Mouse (Mus musculus) heart, embryonic 10.5 days (tissue): ENCODE measurements around the gene Nxf3. TPM values are rescaled to one million over a fixed set of nuclear protein-coding genes. Genes with fewer than 3 reads are reported as not detected.
"Not testable (repeated sequence)": the region's sequence is repeated elsewhere in the genome, so short reads cannot be mapped to it uniquely, and the experiment has no call there.

ENCODE experiments used
- DNase-seq: peaks from one replicate; pipeline ENCODE4 v3.0.0-alpha.2; 2017; ENCODE audit warnings: low spot score
- H3K27ac ChIP-seq: fragments of 300-500 bp; sonication (generic); 2 replicates; pipeline ENCODE4 v1.5.1; 2016; ENCODE audit warnings: mild to moderate bottlenecking
- H3K27me3 ChIP-seq: fragments of 300-500 bp; sonication (generic); 2 replicates; pipeline ENCODE4 v1.6.1; 2016; ENCODE audit warnings: mild to moderate bottlenecking; ENCODE audit not compliant: poor library complexity, insufficient read depth, severe bottlenecking
- H3K36me3 ChIP-seq: fragments of 300-500 bp; sonication (generic); 2 replicates; pipeline ENCODE4 v1.6.1; 2016; ENCODE audit warnings: mild to moderate bottlenecking, moderate library complexity
- H3K4me1 ChIP-seq: fragments of 300-500 bp; sonication (generic); 2 replicates; pipeline ENCODE4 v1.6.1; 2016; ENCODE audit warnings: mild to moderate bottlenecking
- H3K4me3 ChIP-seq: fragments of 300-500 bp; sonication (generic); 2 replicates; pipeline ENCODE4 v1.5.1; 2016; ENCODE audit warnings: mild to moderate bottlenecking, moderate library complexity
- H3K9me3 ChIP-seq: fragments of 300-500 bp; sonication (generic); 2 replicates; pipeline ENCODE4 v1.6.1; 2016; ENCODE audit warnings: mild to moderate bottlenecking, moderate library complexity
- WGBS: fragments of 180-500 bp; shearing (Covaris S2); methylation state at CpG from one replicate; pipeline ENCODE4 v1.1.7; 2016; 5-methylcytosine and 5-hydroxymethylcytosine counted together
- polyA plus RNA-seq: library from polyadenylated mRNA; unstranded; fragments of >200 nt; fragmentation: Nextera tagmentation; extraction: Ambion mirVana; gene quantifications from 2 replicates; pipeline ENCODE4 v1.2.1, GENCODE M21; 2016

Gene Nxf3
- polyA plus RNA-seq, 1 experiment from 2014 or later: 0.39 TPM

GRCm38 (mm10) chrX:136060698-136061097, 24.4 kb downstream of the Nxf3 start:
- Histone ChIP-seq H3K36me3 (no peaks in the 10 kb centered on the region), H3K9me3 (no peaks in the 10 kb centered on the region), H3K4me3 (no peak overlapping the region), H3K27me3 (no peaks in the 10 kb centered on the region), H3K4me1 (no peaks in the 10 kb centered on the region), H3K27ac (no peak overlapping the region)
- WGBS: 67% methylated on average over 1 of the region's 1 CpGs
- no peak for DNase-seq

GRCm38 (mm10) chrX:136051219-136051618, 33.8 kb downstream of the Nxf3 start:
- Histone ChIP-seq H3K4me3 (no peak overlapping the region), H3K9me3 (no peaks in the 10 kb centered on the region), H3K27ac (no peak overlapping the region), H3K4me1 (no peaks in the 10 kb centered on the region), H3K27me3 (no peaks in the 10 kb centered on the region), H3K36me3 (no peaks in the 10 kb centered on the region)
- no peak for DNase-seq
- 71% methylated on average over 2 of the region's 2 CpGs for WGBS

GRCm38 (mm10) chrX:136047528-136047927, 37.5 kb downstream of the Nxf3 start:
- no peak overlapping the region for H3K4me3 ChIP-seq
- no peaks in the 10 kb centered on the region for H3K27me3 ChIP-seq
- H3K4me1 ChIP-seq: no peaks in the 10 kb centered on the region
- no peaks in the 10 kb centered on the region for H3K9me3 ChIP-seq
- H3K27ac ChIP-seq: no peak overlapping the region
- WGBS: 20% methylated on average over 5 of the region's 5 CpGs
- no peak for DNase-seq
- H3K36me3 ChIP-seq: no peaks in the 10 kb centered on the region

- no peak overlapping the region for H3K4me3 ChIP-seq
Observed at GRCm38 (mm10) chrX:136043726-136044125, 41.3 kb downstream of the Nxf3 start.

GRCm38 (mm10) chrX:136032799-136033763, 52.0 kb downstream of the Nxf3 start, which contains the start of gene Arxes1:
Gene Arxes1, plus strand, starts transcription at chrX:136033367.
- 3% methylated on average over 12 of the region's 49 CpGs for WGBS
- H3K27ac ChIP-seq, H3K36me3 ChIP-seq, H3K27me3 ChIP-seq, H3K4me1 ChIP-seq, H3K9me3 ChIP-seq, DNase-seq: not testable (repeated sequence)
- H3K4me3 ChIP-seq: peak within 1 kb of the TSS; percentile 45

More at GRCm38 (mm10) chrX:136043726-136044125, 41.3 kb downstream of the Nxf3 start:
- Histone ChIP-seq H3K27me3 (no peaks in the 10 kb centered on the region), H3K9me3 (no peaks in the 10 kb centered on the region), H3K27ac (no peak overlapping the region), H3K4me1 (no peaks in the 10 kb centered on the region), H3K36me3 (no peaks in the 10 kb centered on the region)
- no peak for DNase-seq
- 72% methylated on average over 1 of the region's 1 CpGs for WGBS

GRCm38 (mm10) chrX:136030331-136030730, 54.7 kb downstream of the Nxf3 start:
- Histone ChIP-seq H3K36me3 (no peaks in the 10 kb centered on the region), H3K27me3 (no peaks in the 10 kb centered on the region), H3K4me1 (no peaks in the 10 kb centered on the region), H3K4me3 (no peak overlapping the region), H3K27ac (no peak overlapping the region), H3K9me3 (no peaks in the 10 kb centered on the region)
- no peak for DNase-seq
- WGBS: 76% methylated on average over 1 of the region's 1 CpGs

Other genes with a start within 250 kb of the Nxf3 start
- gene Gprasp2, start 246.2 kb downstream of the Nxf3 start, polyA plus RNA-seq: 19.9 and 20.0 TPM in 2 replicates
- 92.5 and 109 TPM in 2 replicates for gene Arxes2, start 91.4 kb downstream of the Nxf3 start, polyA plus RNA-seq
- 32.3 and 46.8 TPM in 2 replicates for gene Arxes1, start 51.9 kb downstream of the Nxf3 start, polyA plus RNA-seq
- gene Bex2, start 17.0 kb downstream of the Nxf3 start, polyA plus RNA-seq: 83.6 and 197 TPM in 2 replicates
- 183 and 228 TPM in 2 replicates for gene Bex4, start 53.7 kb upstream of the Nxf3 start, polyA plus RNA-seq
- 256 and 309 TPM in 2 replicates for gene Tceal8, start 87.1 kb upstream of the Nxf3 start, polyA plus RNA-seq
- gene Tceal5, start 118.6 kb upstream of the Nxf3 start, polyA plus RNA-seq: 9.6 and 11.1 TPM in 2 replicates
- gene Tceal7, start 129.5 kb upstream of the Nxf3 start, polyA plus RNA-seq: 2.5 and 3.5 TPM in 2 replicates
- gene Bex1, start 130.3 kb upstream of the Nxf3 start, polyA plus RNA-seq: 197 and 260 TPM in 2 replicates
- 514 and 610 TPM in 2 replicates for gene Tceal9, start 159.8 kb upstream of the Nxf3 start, polyA plus RNA-seq
- gene Bex3, start 185.0 kb upstream of the Nxf3 start, polyA plus RNA-seq: 809 and 1,033 TPM in 2 replicates